Mouse (Mus musculus): ENCODE data around the gene Trib3. TPM values are rescaled to one million over a fixed set of nuclear protein-coding genes. Genes with fewer than 3 reads are reported as not detected.
"Not testable (repeated sequence)": the region's sequence is repeated elsewhere in the genome, so short reads cannot be mapped to it uniquely, and the experiment has no call there.

Trib3 gene
- polyA plus RNA-seq, 1 experiment from 2014 or later, result 2.0 TPM

- peak within 1 kb of the TSS; percentile 83 for H3K9ac ChIP-seq
- peak within 1 kb of the TSS; percentile 86 for H3K4me3 ChIP-seq
- H3K36me3 ChIP-seq (replicated peaks), result no peaks in the 10 kb centered on the region
- peaks cover 22% of the 10 kb centered on the region for H3K4me1 ChIP-seq
- H3K4me2 ChIP-seq, result peak within 1 kb of the TSS; percentile 62
- peak within 1 kb of the TSS; percentile 89 for H3K27ac ChIP-seq
- WGBS, result under 1% methylated on average over 58 of the region's 70 CpGs
- no peaks in the 10 kb centered on the region for H3K9me3 ChIP-seq
- ATAC-seq (replicated peaks), result peak; percentile 98
- H3K27me3 ChIP-seq (replicated peaks), result no peaks in the 10 kb centered on the region
Observed at GRCm38 (mm10) chr2:152293727-152294475, 49.9 kb downstream of the Trib3 start, which contains the start of gene Tbc1d20. Gene Tbc1d20 (plus strand): TSS chr2:152293828.

- WGBS, result 1% methylated on average over 15 of the region's 15 CpGs
- H3K27ac ChIP-seq, result peak overlapping the region; percentile 53
- peak; percentile 78 for ATAC-seq (replicated peaks)
Observed at GRCm38 (mm10) chr2:152293179-152293726, 50.6 kb downstream of the Trib3 start.

GRCm38 (mm10) chr2:152292475-152292874 lies 51.4 kb downstream of the Trib3 start:
- Histone ChIP-seq H3K4me2 (no peak overlapping the region), H3K4me1 (peaks cover 22% of the 10 kb centered on the region), H3K9ac (no peak overlapping the region), H3K36me3 (replicated peaks) (no peaks in the 10 kb centered on the region), H3K9me3 (no peaks in the 10 kb centered on the region), H3K27ac (no peak overlapping the region), H3K4me3 (no peak overlapping the region), H3K27me3 (replicated peaks) (no peaks in the 10 kb centered on the region)
- no peak for ATAC-seq (replicated peaks)
- 57% methylated on average over 2 of the region's 2 CpGs for WGBS

More at GRCm38 (mm10) chr2:152293179-152293726, 50.6 kb downstream of the Trib3 start:
- Histone ChIP-seq H3K9ac (peak overlapping the region; percentile 83), H3K4me3 (peak overlapping the region; percentile 86), H3K36me3 (replicated peaks) (no peaks in the 10 kb centered on the region), H3K9me3 (no peaks in the 10 kb centered on the region), H3K27me3 (replicated peaks) (no peaks in the 10 kb centered on the region), H3K4me2 (peak overlapping the region; percentile 62), H3K4me1 (peaks cover 22% of the 10 kb centered on the region)

- H3K36me3 ChIP-seq (replicated peaks); H3K9ac ChIP-seq; H3K27me3 ChIP-seq (replicated peaks); H3K4me2 ChIP-seq; H3K4me3 ChIP-seq; ATAC-seq (replicated peaks); H3K4me1 ChIP-seq; H3K9me3 ChIP-seq; H3K27ac ChIP-seq: not testable (repeated sequence)
- 84% methylated on average over 2 of the region's 2 CpGs for WGBS
Observed at GRCm38 (mm10) chr2:152289623-152290022, 54.2 kb downstream of the Trib3 start.

- Histone ChIP-seq H3K4me1 (peaks cover 1% of the 10 kb centered on the region), H3K4me3 (no peak overlapping the region), H3K27me3 (replicated peaks) (no peaks in the 10 kb centered on the region), H3K4me2 (no peak overlapping the region), H3K9ac (no peak overlapping the region), H3K9me3 (no peaks in the 10 kb centered on the region), H3K27ac (no peak overlapping the region), H3K36me3 (replicated peaks) (peaks cover 20% of the 10 kb centered on the region; the same call in 1 of the 2 replicates)
- WGBS, result 85% methylated on average over 8 of the region's 8 CpGs
- ATAC-seq (replicated peaks), result no peak
Observed at GRCm38 (mm10) chr2:152288046-152288445, 55.8 kb downstream of the Trib3 start.

GRCm38 (mm10) chr2:152287560-152287959 lies 56.3 kb downstream of the Trib3 start:
- Histone ChIP-seq H3K4me3 (no peak overlapping the region), H3K27ac (no peak overlapping the region), H3K9ac (no peak overlapping the region), H3K4me2 (no peak overlapping the region), H3K9me3 (no peaks in the 10 kb centered on the region), H3K36me3 (replicated peaks) (peaks cover 25% of the 10 kb centered on the region; the same call in 1 of the 2 replicates), H3K27me3 (replicated peaks) (no peaks in the 10 kb centered on the region), H3K4me1 (no peaks in the 10 kb centered on the region)
- ATAC-seq (replicated peaks), result no peak
- WGBS, result 94% methylated on average over 5 of the region's 5 CpGs

Other genes with a start within 250 kb of the Trib3 start
- 21.5 and 23.7 TPM in 2 replicates for gene Srxn1, start 238.5 kb downstream of the Trib3 start, polyA plus RNA-seq (2015; fragmentation: Nextera tagmentation; extraction: Ambion mirVana)
- gene Tcf15, start 200.5 kb downstream of the Trib3 start, polyA plus RNA-seq (2015; fragmentation: Nextera tagmentation; extraction: Ambion mirVana), result 1.1 TPM in 2 replicates
- gene Csnk2a1, start 117.2 kb downstream of the Trib3 start, polyA plus RNA-seq (2015; fragmentation: Nextera tagmentation; extraction: Ambion mirVana), result 106 and 110 TPM in 2 replicates
- 37.1 and 38.3 TPM in 2 replicates for gene Tbc1d20, start 50.2 kb downstream of the Trib3 start, polyA plus RNA-seq (2015; fragmentation: Nextera tagmentation; extraction: Ambion mirVana)
- 117 and 120 TPM in 2 replicates for gene Rbck1, start 11.4 kb downstream of the Trib3 start, polyA plus RNA-seq (2015; fragmentation: Nextera tagmentation; extraction: Ambion mirVana)
- 49.4 and 51.0 TPM in 2 replicates for gene Nrsn2, start 32.6 kb upstream of the Trib3 start, polyA plus RNA-seq (2015; fragmentation: Nextera tagmentation; extraction: Ambion mirVana)
- 15.4 and 17.0 TPM in 2 replicates for gene Sox12, start 54.0 kb upstream of the Trib3 start, polyA plus RNA-seq (2015; fragmentation: Nextera tagmentation; extraction: Ambion mirVana)
- 18.0 and 20.2 TPM in 2 replicates for gene Zcchc3, start 71.0 kb upstream of the Trib3 start, polyA plus RNA-seq (2015; fragmentation: Nextera tagmentation; extraction: Ambion mirVana)
- 1.9 and 2.5 TPM in 2 replicates for gene 6820408C15Rik, start 71.6 kb upstream of the Trib3 start, polyA plus RNA-seq (2015; fragmentation: Nextera tagmentation; extraction: Ambion mirVana)
- not detected in 2 replicates for gene Defb23, start 120.6 kb upstream of the Trib3 start, polyA plus RNA-seq (2015; fragmentation: Nextera tagmentation; extraction: Ambion mirVana)
- gene Defb20, start 133.0 kb upstream of the Trib3 start, polyA plus RNA-seq (2015; fragmentation: Nextera tagmentation; extraction: Ambion mirVana), result not detected in 2 replicates
- gene Defb22, start 146.1 kb upstream of the Trib3 start, polyA plus RNA-seq (2015; fragmentation: Nextera tagmentation; extraction: Ambion mirVana), result not detected in 2 replicates
- gene Defb26, start 167.7 kb upstream of the Trib3 start, polyA plus RNA-seq (2015; fragmentation: Nextera tagmentation; extraction: Ambion mirVana), result not detected in 2 replicates
- not detected in 2 replicates for gene Defb28, start 174.2 kb upstream of the Trib3 start, polyA plus RNA-seq (2015; fragmentation: Nextera tagmentation; extraction: Ambion mirVana)
- gene Defb29, start 196.1 kb upstream of the Trib3 start, polyA plus RNA-seq (2015; fragmentation: Nextera tagmentation; extraction: Ambion mirVana), result not detected in 2 replicates
- not detected in 2 replicates for gene Gm17416, start 225.3 kb upstream of the Trib3 start, polyA plus RNA-seq (2015; fragmentation: Nextera tagmentation; extraction: Ambion mirVana)
- not detected in 2 replicates for gene Defb21, start 228.7 kb upstream of the Trib3 start, polyA plus RNA-seq (2015; fragmentation: Nextera tagmentation; extraction: Ambion mirVana)
- not detected in 2 replicates for gene Defb19, start 236.3 kb upstream of the Trib3 start, polyA plus RNA-seq (2015; fragmentation: Nextera tagmentation; extraction: Ambion mirVana)